Mouse (Mus musculus) kidney, adult 11 months (tissue): ENCODE measurements around the gene Nr1i3.

Source experiments
- DNase-seq: peaks from one replicate; pipeline ENCODE4 v3.0.0; 2022

Gene Nr1i3

DNA sequence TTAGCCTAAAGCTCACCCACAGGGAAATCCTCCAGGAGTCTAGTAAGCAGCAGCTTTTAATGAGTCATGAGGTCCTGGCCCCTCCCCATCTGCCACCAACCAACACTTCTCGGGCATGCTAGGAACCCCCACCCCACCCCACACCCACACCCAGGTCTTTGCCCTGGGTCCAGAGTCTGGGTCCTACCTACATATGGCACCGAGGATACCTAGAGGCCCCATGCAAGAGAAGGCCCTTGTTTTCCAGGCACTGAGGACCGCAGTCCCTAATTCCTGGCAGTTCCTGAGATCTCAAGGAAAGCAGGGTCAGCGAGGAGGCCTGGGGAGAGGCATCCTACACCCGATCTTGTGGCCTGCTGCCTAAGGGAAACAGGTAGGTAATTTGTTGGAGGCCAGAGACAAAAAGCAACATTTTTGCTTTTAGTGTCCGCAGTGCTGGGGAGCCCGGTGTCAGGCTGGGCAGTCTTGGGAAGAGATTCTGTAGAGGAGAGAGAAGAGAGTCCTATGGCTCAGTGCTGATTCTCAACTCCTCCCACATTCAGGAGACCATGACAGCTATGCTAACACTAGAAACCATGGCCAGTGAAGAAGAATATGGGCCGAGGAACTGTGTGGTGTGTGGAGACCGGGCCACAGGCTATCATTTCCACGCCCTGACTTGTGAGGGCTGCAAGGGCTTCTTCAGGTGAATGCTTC lies at the start of gene Nr1i3:
TSS of gene Nr1i3 (plus strand) at position 170 of the 696 bp plus-strand sequence.
- DNase-seq = no peak

- no peak for DNase-seq
Measured at GRCm38 (mm10) chr1:171164258-171164657, 49.5 kb upstream of the Nr1i3 start.

DNA sequence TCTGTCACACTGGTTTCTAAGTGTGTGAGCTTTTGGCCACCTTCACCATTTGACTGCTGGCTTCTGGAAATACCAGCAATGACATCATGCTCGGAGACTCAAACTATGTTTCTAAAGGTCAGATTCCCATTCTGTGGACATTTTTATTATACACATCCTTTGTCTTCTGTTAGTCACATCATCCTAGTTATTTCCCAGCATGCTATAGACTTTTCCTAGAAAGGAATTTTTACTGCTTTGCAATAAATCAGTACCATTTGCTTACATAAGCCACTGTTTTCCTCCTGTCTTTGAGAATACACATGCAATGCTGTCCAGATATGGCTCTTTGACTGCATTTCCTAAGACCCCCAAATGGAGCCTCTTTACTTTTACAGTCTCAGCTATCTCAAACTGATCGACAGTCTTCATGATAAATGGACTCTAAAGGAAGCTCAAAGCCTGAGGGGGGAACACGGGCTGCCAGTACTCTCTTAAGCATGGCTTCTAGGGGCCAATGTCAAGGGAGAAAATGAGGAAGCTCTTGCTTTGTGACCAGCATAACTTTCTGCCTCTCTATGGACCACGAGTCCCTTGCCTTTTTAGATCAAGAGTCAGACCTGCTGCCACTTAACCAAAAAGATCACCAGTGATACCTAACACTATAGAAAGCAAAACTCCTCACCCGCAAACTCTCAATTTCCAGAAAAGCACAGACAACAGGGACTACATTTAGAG lies 48.0 kb upstream of the Nr1i3 start:
- no peak for DNase-seq

- peak; percentile 12 for DNase-seq
Measured at GRCm38 (mm10) chr1:171168906-171169305, 44.9 kb upstream of the Nr1i3 start.

DNA sequence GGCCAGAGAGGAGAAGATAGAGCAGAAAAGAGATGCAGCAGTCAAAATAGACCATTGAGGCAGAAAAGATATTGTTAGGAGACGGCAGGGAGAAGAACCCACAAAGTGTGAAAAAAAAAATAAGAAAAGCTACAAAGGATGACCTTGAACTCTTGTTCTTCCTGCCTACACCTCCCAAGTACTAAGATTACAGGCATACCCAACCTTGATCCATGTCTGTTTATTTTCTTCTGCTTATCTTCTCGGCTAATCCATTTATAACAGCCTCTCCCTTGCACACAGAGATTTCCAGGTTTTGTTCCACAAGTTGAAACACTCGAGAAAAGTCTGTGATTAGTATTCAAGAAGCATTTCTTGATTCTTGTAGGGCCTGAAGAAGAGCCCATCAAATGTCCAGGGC lies 43.9 kb upstream of the Nr1i3 start:
- no peak for DNase-seq

- DNase-seq = no peak
Measured at GRCm38 (mm10) chr1:171171138-171171537, 42.6 kb upstream of the Nr1i3 start.

DNA sequence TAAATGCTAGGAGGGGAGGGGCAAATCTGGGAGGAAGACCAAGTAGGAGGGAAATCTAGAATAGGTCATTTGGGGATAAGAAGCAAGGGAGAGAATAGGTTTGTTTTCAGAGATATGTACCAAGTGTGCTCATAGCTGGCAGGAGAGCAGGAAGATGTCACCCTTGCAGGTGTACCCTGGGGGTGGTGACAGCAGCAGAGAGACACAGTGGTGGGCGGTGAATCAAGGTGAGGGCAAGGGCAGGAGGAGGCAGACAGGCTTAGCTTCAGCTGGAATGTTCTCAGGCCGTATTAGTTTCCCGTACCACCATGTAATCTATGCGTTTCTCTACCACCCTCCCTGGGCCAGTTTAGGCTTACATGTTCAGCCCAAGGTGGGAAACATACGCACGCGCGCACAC lies 41.0 kb upstream of the Nr1i3 start:
- no peak for DNase-seq

- no peak for DNase-seq
Measured at GRCm38 (mm10) chr1:171179487-171180171, 34.1 kb upstream of the Nr1i3 start.

GRCm38 (mm10) chr1:171183025-171183424 lies 30.7 kb upstream of the Nr1i3 start:
- DNase-seq = no peak

- peak; percentile 25 for DNase-seq
Measured at GRCm38 (mm10) chr1:171183620-171184019, 30.1 kb upstream of the Nr1i3 start.

DNA sequence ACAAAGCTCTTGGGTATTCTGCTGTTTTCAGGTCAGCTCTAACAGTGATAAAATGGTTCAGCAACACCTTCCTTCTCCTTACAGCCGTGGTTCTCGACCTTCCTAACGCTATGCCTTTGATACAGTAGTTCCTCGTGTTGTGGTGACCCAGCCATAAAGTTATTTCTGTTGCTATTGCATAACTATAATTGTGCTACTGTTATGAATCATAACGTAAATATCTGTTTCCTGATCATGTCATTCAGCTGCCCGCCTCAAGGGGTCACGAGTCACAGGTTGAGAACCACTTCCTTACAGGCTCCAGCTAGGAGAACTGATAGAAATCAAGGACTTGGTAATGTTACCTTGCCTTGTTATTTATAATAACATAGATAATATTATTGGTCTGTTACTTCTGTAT lies 29.5 kb upstream of the Nr1i3 start:
- DNase-seq = peak; percentile 21

- no peak for DNase-seq
Measured at GRCm38 (mm10) chr1:171185655-171186054, 28.1 kb upstream of the Nr1i3 start.

- no peak for DNase-seq
Measured at GRCm38 (mm10) chr1:171187851-171188700, 25.7 kb upstream of the Nr1i3 start.

GRCm38 (mm10) chr1:171189046-171189445 lies 24.7 kb upstream of the Nr1i3 start:
- DNase-seq = no peak

GRCm38 (mm10) chr1:171189476-171190114 lies 24.2 kb upstream of the Nr1i3 start:
- no peak for DNase-seq

- no peak for DNase-seq
Measured at GRCm38 (mm10) chr1:171190832-171191231, 22.9 kb upstream of the Nr1i3 start.

DNA sequence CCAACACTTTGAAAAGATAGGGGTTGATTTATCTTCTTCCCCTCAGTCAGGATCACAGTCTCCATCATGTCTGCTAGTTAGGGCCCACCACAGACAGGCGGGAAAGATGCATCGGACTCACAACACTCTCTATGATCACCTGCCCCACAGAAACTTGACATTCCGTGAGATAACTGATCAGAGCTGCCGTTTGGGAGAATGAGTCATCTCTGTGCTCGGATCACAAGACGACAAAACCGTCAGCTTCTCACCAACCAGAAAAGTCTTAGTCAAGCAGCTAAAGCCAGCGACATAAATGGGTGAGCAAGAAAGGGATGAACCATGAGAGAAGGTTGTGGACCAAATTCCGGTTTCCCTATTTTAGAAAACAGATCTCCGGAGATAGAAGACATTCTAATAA lies 21.5 kb upstream of the Nr1i3 start:
- DNase-seq = no peak

DNA sequence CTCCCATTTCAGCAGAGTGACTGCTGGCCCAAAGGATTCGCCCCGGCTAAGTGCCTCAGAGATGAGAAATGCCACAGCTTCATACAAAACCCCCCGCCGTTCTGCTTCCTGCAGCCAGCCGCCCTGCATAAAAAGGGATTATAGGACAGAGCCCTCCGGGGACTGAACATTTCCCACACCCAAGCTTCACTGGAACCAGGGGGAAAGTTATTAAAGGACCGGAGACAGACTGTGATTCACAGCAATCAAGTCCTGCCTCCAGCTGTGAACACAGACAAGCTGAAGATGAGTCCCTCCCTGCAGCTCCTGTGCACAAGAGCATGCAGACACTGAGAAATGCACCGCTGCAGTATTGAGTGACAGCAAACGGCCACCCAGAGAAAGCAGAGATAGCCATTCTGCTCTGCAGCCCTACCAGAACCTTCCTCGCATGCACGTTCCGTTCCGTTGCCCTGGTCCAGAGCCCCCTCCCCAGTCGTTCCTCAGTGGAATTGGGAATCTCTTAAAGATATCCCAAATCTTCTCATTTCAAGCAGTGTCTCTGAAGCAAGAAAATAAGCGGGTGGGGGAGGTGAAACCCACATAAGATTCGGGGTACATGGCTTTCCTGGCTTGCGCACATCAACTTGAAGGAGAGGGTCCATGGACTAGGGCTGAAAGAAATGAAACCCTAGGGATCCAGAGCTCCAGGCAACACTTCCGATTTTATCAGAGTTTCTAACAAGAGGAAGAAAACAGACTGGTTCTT lies 20.5 kb upstream of the Nr1i3 start:
- DNase-seq = no peak

- DNase-seq = no peak
Measured at GRCm38 (mm10) chr1:171193911-171194830, 19.6 kb upstream of the Nr1i3 start.

DNA sequence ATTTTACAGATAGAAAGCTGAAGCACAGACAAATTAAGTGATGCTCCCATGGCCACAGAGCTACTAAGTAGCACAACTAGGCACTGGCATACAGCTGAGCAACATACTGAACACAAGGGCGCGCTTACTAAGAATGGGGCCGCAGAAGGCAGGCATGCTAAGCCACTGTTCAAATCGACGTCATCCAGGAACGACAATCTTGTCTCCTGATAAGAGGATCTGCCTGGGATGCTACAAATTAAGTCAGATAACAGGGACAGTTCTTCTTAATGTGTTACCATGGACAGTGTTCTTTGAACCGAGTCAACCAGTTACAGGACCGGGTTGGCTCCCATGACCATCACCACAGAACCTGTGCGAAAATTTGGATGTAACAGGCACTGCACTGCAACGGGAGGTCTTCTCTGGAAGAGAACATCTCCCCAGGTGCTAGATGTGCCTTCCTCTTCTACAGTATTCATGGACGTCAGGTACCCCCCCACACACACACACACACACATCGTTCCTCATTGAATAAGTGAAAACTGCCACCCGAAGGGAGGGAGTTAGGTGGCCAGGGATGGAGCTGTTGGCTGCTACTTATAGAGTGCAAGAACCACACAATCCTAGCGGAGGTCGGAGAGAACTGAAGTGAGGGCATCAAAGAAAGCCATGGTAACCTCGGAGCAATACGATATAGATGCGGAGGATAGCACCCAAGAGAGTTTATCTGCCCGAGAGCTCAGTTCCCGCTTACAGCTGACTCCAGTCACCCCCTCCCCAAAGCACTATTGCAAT lies 18.5 kb upstream of the Nr1i3 start:
- no peak for DNase-seq
